Mouse (Mus musculus) spleen, postnatal 36 days (tissue): Measurements from ENCODE around the gene 1110059E24Rik.
"Not testable (repeated sequence)": the region's sequence is repeated elsewhere in the genome, so short reads cannot be mapped to it uniquely, and the experiment has no call there.

ENCODE experiments used
- DNase-seq, 2 experiments: peaks; one replicate each; pipeline ENCODE4 v3.0.0; 2022; ENCODE audit warnings: low spot score in 2 of 2, mixed read lengths in 1 of 2

The 1110059E24Rik gene

GRCm38 (mm10) chr19:21626271-21626988, 26.3 kb downstream of the 1110059E24Rik start:
- DNase-seq: no peak

DNA sequence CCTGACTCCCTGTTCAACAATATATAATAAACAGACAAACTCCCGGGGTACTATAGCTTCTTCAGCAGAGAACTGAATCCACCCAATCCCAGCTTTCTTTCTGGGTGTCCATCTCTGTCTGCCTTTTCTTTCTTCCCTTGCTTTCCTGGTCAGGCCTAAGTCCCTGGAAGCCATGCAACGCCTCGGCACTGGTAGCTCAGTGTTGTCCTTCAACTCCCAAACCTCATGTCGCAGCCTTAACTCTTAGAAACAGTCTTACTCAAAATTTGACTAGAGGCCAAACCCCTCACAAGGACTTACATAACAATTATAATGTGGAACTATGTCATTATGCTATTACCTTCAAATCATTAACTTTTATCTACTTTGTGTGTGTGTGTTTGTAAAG, 28.6 kb downstream of the 1110059E24Rik start:
- no peak for DNase-seq

GRCm38 (mm10) chr19:21623410-21624147, 29.2 kb downstream of the 1110059E24Rik start:
- DNase-seq: peak; percentile 60 to 63

DNA sequence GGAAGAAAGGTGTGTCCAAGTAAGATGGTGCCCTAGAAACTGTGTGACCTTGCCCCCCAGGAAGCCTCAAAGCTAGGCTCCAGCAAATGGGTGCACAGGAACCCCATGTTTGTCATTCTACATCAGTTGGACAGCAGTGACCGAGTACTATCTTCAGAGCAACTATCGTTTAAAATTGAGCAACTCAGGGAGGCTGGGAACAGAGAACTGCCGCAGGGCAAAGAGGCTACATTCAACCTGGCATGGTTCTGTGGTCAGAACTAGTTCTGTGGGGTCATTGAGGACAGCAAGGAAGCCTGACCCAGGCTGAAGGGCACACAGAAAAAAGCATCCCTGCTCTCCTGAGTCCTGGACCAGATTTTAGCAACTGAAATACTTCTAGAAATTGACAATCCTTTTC, 37.0 kb downstream of the 1110059E24Rik start:
- DNase-seq: no peak

- DNase-seq: no peak
These were observed 40.8 kb downstream of the 1110059E24Rik start for GRCm38 (mm10) chr19:21611725-21612575.

- no peak for DNase-seq
These were observed 41.5 kb downstream of the 1110059E24Rik start for GRCm38 (mm10) chr19:21611297-21611696.

- no peak for DNase-seq
These were observed 42.5 kb downstream of the 1110059E24Rik start for GRCm38 (mm10) chr19:21610240-21610639.

- DNase-seq: no peak
These were observed 47.5 kb downstream of the 1110059E24Rik start for GRCm38 (mm10) chr19:21605294-21605693.

- DNase-seq: peak in 1 of 2 experiments; percentile 34
These were observed 48.9 kb downstream of the 1110059E24Rik start for GRCm38 (mm10) chr19:21603836-21604235.

DNA sequence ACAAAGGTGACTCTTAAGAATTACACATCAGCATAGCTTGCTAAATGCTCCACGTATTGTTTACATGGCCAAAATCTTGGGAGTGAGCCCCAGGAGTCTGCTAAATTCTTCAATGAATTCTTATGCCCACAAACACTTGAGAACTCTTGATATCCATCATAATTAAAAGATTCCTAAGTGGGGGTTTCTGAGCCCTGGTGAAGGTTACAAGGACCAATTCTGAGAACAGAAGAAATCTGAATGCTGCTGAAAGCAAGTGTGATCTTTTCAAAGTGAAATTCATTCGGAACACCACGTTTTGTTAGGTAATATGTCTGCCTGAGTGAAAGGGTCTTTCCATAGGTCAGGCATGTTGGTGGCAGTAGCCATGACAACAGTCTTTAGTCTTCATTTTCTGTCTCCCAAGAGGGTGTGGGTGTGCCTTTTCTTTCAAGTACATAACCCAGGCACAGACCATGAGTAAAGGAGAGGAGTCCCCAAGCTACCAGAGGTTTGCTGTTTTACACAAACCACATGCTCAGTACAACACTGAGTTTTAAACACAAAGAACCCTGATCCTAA, 51.2 kb downstream of the 1110059E24Rik start:
- no peak for DNase-seq

DNA sequence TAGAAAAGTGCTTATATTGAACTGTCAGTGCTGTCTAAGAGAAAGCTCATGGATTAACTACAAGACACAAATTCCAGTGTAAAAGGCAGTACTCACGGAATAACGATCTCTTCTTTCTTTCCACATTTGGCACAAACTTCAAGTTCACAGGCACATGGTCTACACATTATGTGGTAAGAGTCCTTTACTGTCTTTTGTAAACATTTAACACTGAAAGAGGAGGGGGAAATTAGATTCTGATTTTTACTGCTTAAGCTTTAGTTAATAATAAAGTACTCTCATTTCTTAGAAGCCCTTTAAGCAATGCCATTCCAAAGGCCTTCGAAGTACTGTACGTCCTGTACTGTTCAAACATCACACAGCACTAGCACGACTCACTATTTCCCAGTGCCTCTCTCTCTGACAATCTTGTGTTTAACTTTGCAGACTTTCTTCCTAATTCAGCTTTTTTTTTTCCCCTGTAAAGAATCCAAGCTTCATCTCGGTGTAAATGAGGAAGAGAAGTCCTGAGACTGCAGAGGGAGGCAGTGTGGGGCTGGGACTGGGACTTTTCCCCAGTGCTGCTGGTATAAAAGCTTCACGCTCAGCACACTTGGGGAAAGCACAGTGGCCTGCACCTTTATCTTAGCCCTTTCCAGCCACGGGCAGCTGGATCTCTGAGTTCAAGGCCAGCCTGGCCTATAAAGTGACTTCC, 54.0 kb downstream of the 1110059E24Rik start:
- no peak for DNase-seq

DNA sequence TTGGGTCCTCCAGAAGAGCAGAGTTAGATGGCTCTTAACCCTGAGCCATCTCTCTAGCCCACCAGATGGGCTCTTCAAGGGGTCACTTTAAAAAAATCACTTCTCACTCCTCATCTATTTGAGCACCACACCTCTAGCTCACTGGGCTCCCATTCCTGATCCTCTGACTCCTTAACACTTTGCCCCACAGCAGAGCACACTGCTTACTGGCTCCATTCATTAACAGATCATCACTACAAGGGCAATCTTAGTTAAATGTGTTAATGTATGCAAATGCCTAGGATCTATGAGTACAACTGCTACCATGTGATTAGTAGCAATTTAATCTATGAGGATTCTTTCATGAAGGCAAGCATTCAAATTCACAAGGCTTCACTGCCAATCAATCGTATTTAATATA, 58.1 kb downstream of the 1110059E24Rik start:
- DNase-seq: no peak

DNA sequence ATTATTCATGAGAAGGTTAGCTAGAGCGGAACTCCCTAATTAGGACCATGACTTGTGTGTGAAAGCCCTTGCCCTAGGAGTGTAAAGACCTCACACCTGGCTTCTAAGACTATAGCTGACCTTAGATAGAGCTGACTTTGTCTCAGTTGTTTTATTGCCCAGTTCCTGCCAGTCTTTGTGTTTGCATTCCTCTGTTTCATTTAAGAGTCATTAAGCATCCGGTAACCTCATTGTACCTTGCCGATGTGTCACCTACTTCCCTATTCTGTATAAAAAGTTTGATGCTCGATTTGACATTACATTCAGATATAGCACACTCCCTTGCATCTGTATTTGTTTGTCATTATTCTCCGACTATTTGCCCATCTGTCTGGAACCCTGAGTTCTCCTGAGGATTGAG, 60.6 kb downstream of the 1110059E24Rik start:
- DNase-seq: not testable (repeated sequence)

- no peak for DNase-seq
These were observed 62.9 kb downstream of the 1110059E24Rik start for GRCm38 (mm10) chr19:21589888-21590287.

GRCm38 (mm10) chr19:21587593-21587992, 65.2 kb downstream of the 1110059E24Rik start:
- no peak for DNase-seq

DNA sequence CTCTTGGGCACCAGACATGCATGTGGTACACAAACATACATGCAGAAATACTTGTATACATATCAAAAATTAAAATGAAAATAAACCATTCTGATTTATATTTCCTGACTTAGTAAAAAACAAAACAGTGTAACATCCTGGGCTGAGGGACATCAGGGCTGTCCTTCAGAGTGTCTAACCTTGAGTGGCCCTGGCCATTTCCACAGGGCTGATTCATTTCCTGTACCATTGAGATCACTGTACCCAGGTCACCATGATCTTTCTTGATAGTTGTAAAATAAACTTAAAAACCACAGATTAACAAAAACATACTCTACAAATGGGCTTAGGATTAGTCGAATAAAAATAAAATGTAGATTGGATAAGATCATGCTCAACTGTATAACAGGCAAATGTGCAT, 66.2 kb downstream of the 1110059E24Rik start:
- no peak for DNase-seq

- peak; percentile 48 to 51 for DNase-seq
These were observed 66.9 kb downstream of the 1110059E24Rik start for GRCm38 (mm10) chr19:21585868-21586267.

DNA sequence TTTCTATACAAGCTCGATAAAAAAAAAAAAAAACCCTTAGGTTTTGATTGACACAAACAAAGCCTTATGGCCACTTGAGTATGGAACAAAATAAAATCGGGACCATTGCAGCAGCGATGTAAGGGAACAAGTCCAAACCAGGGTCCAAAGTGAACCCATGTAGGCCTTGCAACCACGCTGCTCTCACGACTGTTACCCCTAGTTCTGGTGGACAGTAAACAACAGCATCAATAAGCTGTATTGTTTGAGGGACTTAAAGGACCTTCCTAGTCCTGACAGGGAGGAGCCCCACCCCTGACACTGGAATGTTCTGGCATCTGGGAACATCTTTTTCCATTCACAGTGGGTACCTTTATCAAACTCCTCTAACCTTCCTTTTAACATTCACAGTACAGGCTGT, 68.8 kb downstream of the 1110059E24Rik start:
- DNase-seq: peak in 1 of 2 experiments; percentile 25

- DNase-seq: peak; percentile 54 to 63
These were observed 69.2 kb downstream of the 1110059E24Rik start for GRCm38 (mm10) chr19:21583523-21583984.

GRCm38 (mm10) chr19:21581404-21581803, 71.4 kb downstream of the 1110059E24Rik start:
- DNase-seq: no peak

DNA sequence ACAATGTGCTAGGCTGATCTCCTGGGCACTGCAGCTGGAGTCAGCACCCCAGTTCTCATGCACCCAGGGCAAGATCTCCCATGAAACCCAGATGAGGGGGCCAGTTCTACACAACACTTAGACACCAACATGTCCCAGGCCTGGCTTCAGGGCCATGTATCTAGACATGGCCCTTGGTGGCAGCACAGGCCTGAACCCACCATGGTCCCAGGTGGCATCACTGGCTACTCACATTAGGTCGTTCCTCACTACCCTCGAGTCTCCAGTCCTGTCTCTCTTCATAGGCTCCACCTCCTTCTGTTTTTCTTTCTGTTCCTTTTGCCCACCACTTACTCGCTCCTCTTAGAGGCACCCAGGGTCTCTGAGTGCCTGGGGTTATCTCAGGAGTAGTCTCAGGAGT, 72.9 kb downstream of the 1110059E24Rik start:
- no peak for DNase-seq
